Mouse (Mus musculus): ENCODE measurements at regions not wholly inside any gene's neighbourhood (a gene's known extent, or its start where the extent isn't known, plus 50 kb on each side); places are given as distances from the start of the nearest gene placed in this dataset.

DNA sequence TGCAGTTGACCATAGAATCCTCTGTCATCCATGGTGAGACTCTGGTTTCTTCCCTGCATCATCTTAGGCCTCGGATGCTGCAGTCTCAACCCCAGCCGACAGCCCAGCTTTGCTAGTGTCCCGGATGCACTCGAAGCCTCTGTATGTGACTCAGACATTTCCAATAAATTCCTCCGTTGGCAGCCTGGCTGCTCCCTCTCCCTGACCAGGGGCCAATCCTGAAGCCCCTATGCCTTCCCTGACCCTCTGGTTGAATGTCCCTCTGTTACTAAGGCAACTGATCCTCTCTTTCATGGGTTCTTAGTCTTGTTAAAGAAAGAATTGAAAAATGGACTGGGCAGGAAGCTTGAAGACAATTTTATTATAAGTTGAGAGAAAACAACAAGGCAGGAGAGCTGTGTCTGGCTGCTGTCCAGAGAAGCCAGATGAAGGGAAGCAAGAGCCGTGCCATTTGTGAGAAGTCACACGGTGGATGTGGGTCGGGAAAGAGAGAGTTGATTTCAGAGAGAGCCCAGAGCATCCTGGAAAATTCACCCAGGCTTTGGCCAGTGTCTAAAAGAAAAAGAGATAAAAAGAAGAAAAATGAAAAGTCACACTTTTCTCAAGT lies 131.2 kb downstream of the Matn1 start:
- Histone ChIP-seq H3K4me1 (ENCODE audit: control insufficient read depth, insufficient read depth, low read length) (no peaks in the 10 kb centered on the region), H3K4me3 (ENCODE audit: low read depth, low read length) (no peak overlapping the region), H3K9ac (ENCODE audit: low read depth, poor library complexity, severe bottlenecking) (no peak overlapping the region), H3K27ac (ENCODE audit: insufficient read depth, low read length) (no peak overlapping the region), H3K27me3 (ENCODE audit: control insufficient read depth, insufficient read depth, low read length, poor library complexity, severe bottlenecking) (no peaks in the 10 kb centered on the region), H3K9me3 (replicated peaks; ENCODE audit: control insufficient read depth, insufficient read depth, low read length, poor library complexity, severe bottlenecking) (no peaks in the 10 kb centered on the region), H3K36me3 (ENCODE audit: control insufficient read depth, insufficient read depth, low read length, poor library complexity, severe bottlenecking) (no peaks in the 10 kb centered on the region)
- TF ChIP-seq EP300 (IDR thresholded peaks at IDR 0.05; ENCODE audit: insufficient read depth, low read depth, low read length) (no peak), POLR2A (IDR thresholded peaks at IDR 0.05; ENCODE audit: insufficient read depth, low read length) (no peak), CTCF (IDR thresholded peaks at IDR 0.05; ENCODE audit: low read depth, low read length) (no peak)

DNA sequence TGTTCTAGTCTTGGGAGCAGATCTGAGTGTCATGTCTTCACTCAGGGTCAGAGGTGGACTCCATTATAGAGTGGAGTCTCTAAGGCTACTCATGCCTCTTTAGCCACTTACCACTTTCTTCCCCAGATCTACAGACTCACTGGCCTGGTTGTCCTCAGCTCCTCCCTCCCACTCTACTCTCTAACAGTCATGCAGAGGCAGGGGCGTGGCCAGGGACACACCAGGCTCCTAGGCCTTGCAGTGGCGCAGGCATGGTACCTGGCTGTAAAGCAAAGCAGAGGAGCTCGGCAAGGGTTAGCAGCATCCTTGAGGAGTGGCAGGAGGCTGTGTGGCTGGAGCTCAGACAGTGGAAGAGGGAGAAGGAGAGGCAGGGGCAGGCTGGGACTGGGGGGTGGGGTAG lies 132.4 kb downstream of the Matn1 start:
- Histone ChIP-seq H3K27ac (ENCODE audit: insufficient read depth, low read length) (no peak overlapping the region), H3K9me3 (replicated peaks; ENCODE audit: control insufficient read depth, insufficient read depth, low read length, poor library complexity, severe bottlenecking) (no peaks in the 10 kb centered on the region), H3K4me3 (ENCODE audit: low read depth, low read length) (no peak overlapping the region), H3K27me3 (ENCODE audit: control insufficient read depth, insufficient read depth, low read length, poor library complexity, severe bottlenecking) (no peaks in the 10 kb centered on the region), H3K36me3 (ENCODE audit: control insufficient read depth, insufficient read depth, low read length, poor library complexity, severe bottlenecking) (no peaks in the 10 kb centered on the region), H3K9ac (ENCODE audit: low read depth, poor library complexity, severe bottlenecking) (no peak overlapping the region), H3K4me1 (ENCODE audit: control insufficient read depth, insufficient read depth, low read length) (no peaks in the 10 kb centered on the region)
- no peak for TF ChIP-seq POLR2A (IDR thresholded peaks at IDR 0.05; ENCODE audit: insufficient read depth, low read length)
- TF ChIP-seq CTCF (IDR thresholded peaks at IDR 0.05; ENCODE audit: low read depth, low read length), result no peak
- no peak for TF ChIP-seq EP300 (IDR thresholded peaks at IDR 0.05; ENCODE audit: insufficient read depth, low read depth, low read length)

DNA sequence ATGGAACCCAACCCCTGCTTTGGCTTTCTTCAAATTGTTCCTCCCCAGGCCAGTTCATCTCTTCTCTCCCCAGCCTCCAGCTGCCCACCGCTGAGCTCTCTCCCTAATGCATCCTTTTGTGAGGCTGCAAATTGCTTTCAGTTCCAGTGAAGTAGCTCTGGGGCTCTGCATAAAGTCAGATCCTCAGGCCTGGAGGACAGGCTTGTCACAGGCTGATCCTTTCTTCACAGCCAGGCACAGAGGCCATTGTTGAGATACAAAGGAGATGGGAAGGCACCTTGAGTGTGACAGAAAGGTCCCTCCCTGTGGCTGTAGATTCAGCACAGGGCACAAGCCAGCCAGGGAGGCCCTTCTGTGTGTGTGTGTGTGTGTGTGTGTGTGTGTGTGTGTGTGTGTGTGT lies 135.9 kb downstream of the Matn1 start:
- no peaks in the 10 kb centered on the region for H3K4me1 ChIP-seq (ENCODE audit: control insufficient read depth, insufficient read depth, low read length)
- TF ChIP-seq CTCF (IDR thresholded peaks at IDR 0.05; ENCODE audit: low read depth, low read length) (no peak), EP300 (IDR thresholded peaks at IDR 0.05; ENCODE audit: insufficient read depth, low read depth, low read length) (no peak), POLR2A (IDR thresholded peaks at IDR 0.05; ENCODE audit: insufficient read depth, low read length) (no peak)
- H3K27me3 ChIP-seq (ENCODE audit: control insufficient read depth, insufficient read depth, low read length, poor library complexity, severe bottlenecking), result no peaks in the 10 kb centered on the region
- no peaks in the 10 kb centered on the region for H3K9me3 ChIP-seq (replicated peaks; ENCODE audit: control insufficient read depth, insufficient read depth, low read length, poor library complexity, severe bottlenecking)
- no peak overlapping the region for H3K9ac ChIP-seq (ENCODE audit: low read depth, poor library complexity, severe bottlenecking)
- H3K4me3 ChIP-seq (ENCODE audit: low read depth, low read length), result no peak overlapping the region
- H3K27ac ChIP-seq (ENCODE audit: insufficient read depth, low read length), result no peak overlapping the region
- no peaks in the 10 kb centered on the region for H3K36me3 ChIP-seq (ENCODE audit: control insufficient read depth, insufficient read depth, low read length, poor library complexity, severe bottlenecking)

DNA sequence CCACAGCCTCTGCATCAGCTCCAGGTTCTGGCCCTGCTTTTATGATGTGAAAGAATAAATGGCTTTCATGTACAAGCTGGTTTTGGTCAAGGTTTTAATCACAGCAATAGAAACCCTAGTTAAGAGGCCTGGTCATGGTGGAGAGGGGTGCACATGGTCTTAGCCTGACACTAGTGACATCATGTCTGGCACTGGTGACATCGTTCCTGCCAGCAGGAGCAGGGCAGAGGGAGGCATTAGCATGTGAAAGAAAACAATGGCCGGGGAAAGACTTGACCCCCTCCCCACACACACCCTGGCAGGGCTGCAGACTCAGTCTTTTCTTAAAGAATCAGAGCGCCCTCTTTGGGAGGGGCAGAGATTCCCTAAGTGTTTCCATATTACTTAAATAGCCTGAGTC lies 139.2 kb downstream of the Matn1 start:
- Histone ChIP-seq H3K27ac (ENCODE audit: insufficient read depth, low read length) (no peak overlapping the region), H3K9me3 (replicated peaks; ENCODE audit: control insufficient read depth, insufficient read depth, low read length, poor library complexity, severe bottlenecking) (no peaks in the 10 kb centered on the region), H3K36me3 (ENCODE audit: control insufficient read depth, insufficient read depth, low read length, poor library complexity, severe bottlenecking) (no peaks in the 10 kb centered on the region), H3K4me3 (ENCODE audit: low read depth, low read length) (no peak overlapping the region), H3K4me1 (ENCODE audit: control insufficient read depth, insufficient read depth, low read length) (no peaks in the 10 kb centered on the region), H3K27me3 (ENCODE audit: control insufficient read depth, insufficient read depth, low read length, poor library complexity, severe bottlenecking) (no peaks in the 10 kb centered on the region), H3K9ac (ENCODE audit: low read depth, poor library complexity, severe bottlenecking) (no peak overlapping the region)
- no peak for TF ChIP-seq CTCF (IDR thresholded peaks at IDR 0.05; ENCODE audit: low read depth, low read length)
- TF ChIP-seq POLR2A (IDR thresholded peaks at IDR 0.05; ENCODE audit: insufficient read depth, low read length), result no peak
- TF ChIP-seq EP300 (IDR thresholded peaks at IDR 0.05; ENCODE audit: insufficient read depth, low read depth, low read length), result no peak

DNA sequence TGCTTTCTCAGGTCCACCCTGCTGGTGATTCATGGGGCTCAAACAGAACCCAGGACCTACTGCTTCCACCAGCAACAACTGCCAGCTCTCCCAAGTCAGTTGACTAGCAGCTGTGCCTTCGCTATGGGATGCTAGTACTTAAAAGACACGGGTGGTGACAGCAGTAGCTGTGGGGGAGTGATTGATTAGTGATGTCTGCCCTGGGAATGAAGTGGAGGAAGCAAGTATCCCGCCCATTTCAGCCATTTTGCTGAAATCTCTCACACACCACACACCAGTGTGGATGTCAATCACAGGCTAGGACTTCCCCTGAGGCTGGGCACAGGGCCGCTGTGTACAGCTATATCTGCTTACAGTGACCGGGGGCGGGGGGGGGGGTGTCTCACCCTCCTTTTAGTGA lies 153.2 kb downstream of the Matn1 start:
- no peaks in the 10 kb centered on the region for H3K36me3 ChIP-seq (ENCODE audit: control insufficient read depth, insufficient read depth, low read length, poor library complexity, severe bottlenecking)
- H3K9me3 ChIP-seq (replicated peaks; ENCODE audit: control insufficient read depth, insufficient read depth, low read length, poor library complexity, severe bottlenecking), result no peaks in the 10 kb centered on the region
- H3K4me3 ChIP-seq (ENCODE audit: low read depth, low read length), result no peak overlapping the region
- no peak overlapping the region for H3K27ac ChIP-seq (ENCODE audit: insufficient read depth, low read length)
- no peak overlapping the region for H3K9ac ChIP-seq (ENCODE audit: low read depth, poor library complexity, severe bottlenecking)
- TF ChIP-seq POLR2A (IDR thresholded peaks at IDR 0.05; ENCODE audit: insufficient read depth, low read length) (no peak), CTCF (IDR thresholded peaks at IDR 0.05; ENCODE audit: low read depth, low read length) (no peak), EP300 (IDR thresholded peaks at IDR 0.05; ENCODE audit: insufficient read depth, low read depth, low read length) (no peak)
- H3K27me3 ChIP-seq (ENCODE audit: control insufficient read depth, insufficient read depth, low read length, poor library complexity, severe bottlenecking), result no peaks in the 10 kb centered on the region
- H3K4me1 ChIP-seq (ENCODE audit: control insufficient read depth, insufficient read depth, low read length), result no peaks in the 10 kb centered on the region

DNA sequence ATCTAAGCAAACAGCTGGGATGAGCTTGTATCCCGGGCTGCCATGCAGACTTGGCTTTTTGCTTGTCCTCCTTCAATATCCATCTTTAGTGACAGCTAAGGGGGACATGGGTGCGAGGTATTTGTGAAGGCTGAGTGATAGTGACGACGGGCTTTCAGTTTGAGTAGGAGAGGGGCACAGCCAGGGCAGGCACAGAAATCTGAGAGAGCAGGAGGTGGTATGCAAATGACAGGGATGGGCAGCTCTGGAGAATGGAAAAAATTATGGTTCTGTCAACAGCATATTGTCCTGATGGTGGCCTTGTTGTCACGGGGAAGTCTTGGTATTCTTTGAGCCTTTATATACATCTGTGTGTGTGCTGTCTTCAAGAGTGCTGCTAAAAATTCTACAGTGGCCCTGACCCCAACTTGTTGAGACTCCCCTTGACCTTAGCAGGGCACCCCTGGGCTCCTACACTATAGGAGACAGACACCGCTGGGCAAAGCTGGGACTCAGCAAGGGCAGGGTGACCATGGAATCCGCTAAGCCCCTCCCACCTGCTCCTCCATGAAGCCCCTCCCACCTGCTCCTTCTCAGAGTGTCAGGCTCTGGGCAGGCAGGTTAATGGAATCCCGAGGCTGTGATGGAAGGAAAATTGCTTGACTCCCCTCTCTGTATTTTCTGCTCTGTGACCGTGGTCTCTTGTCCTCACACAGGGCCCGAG lies 156.1 kb downstream of the Matn1 start:
- H3K9ac ChIP-seq (ENCODE audit: low read depth, poor library complexity, severe bottlenecking), result no peak overlapping the region
- no peaks in the 10 kb centered on the region for H3K27me3 ChIP-seq (ENCODE audit: control insufficient read depth, insufficient read depth, low read length, poor library complexity, severe bottlenecking)
- H3K4me3 ChIP-seq (ENCODE audit: low read depth, low read length), result peak overlapping the region; percentile 35; the same call in 1 of the 2 replicates
- TF ChIP-seq EP300 (IDR thresholded peaks at IDR 0.05; ENCODE audit: insufficient read depth, low read depth, low read length), result no peak
- H3K4me1 ChIP-seq (ENCODE audit: control insufficient read depth, insufficient read depth, low read length), result no peaks in the 10 kb centered on the region
- no peaks in the 10 kb centered on the region for H3K9me3 ChIP-seq (replicated peaks; ENCODE audit: control insufficient read depth, insufficient read depth, low read length, poor library complexity, severe bottlenecking)
- H3K27ac ChIP-seq (ENCODE audit: insufficient read depth, low read length), result no peak overlapping the region
- H3K36me3 ChIP-seq (ENCODE audit: control insufficient read depth, insufficient read depth, low read length, poor library complexity, severe bottlenecking), result no peaks in the 10 kb centered on the region

Data from ES-Bruce4 (cell line).